Comparison of ENCODE assay signal across 15 mouse cellular contexts in genomic region chr11:73283926-73284325, GRCm38 (mm10). TPM values are rescaled to one million over a fixed set of nuclear protein-coding genes. Genes with fewer than 3 reads are reported as not detected.
DNase-seq lines count a peak whose midpoint lies in the region; ATAC-seq and TF ChIP-seq lines count a peak whose summit lies in the region.
"Had no signal": no experiment of that assay in that cellular context is flagged by ENCODE, and none has a peak within 500 bp of the region (broad histone marks: within the 10 kb centered on the region; RNA-seq: fewer than 3 reads in every experiment).

No protein-coding gene starts in this region.

- no peaks in the 10 kb centered on the region for H3K36me3 ChIP-seq in forebrain, embryonic 10.5 days (replicated peaks)
- no peaks in the 10 kb centered on the region for H3K36me3 ChIP-seq in forebrain, embryonic 15.5 days
- no peaks in the 10 kb centered on the region for H3K36me3 ChIP-seq in kidney, postnatal 0 days (ENCODE audit: insufficient read depth, low read length)
- H3K36me3 ChIP-seq in embryonic facial prominence, embryonic 10.5 days (replicated peaks), result no peaks in the 10 kb centered on the region
- H3K36me3 ChIP-seq in stomach, embryonic 14.5 days (ENCODE audit: control insufficient read depth, insufficient read depth, low read length), result no peaks in the 10 kb centered on the region
- H3K36me3 ChIP-seq: limb, embryonic 15.5 days had no signal

- H3K4me2 ChIP-seq in forebrain, embryonic 15.5 days (replicated peaks), result no peak overlapping the region
- no peak overlapping the region for H3K4me2 ChIP-seq in kidney, postnatal 0 days (ENCODE audit: low read length)
- no peak overlapping the region for H3K4me2 ChIP-seq in stomach, embryonic 14.5 days (replicated peaks; ENCODE audit: low read depth, low read length)
- H3K4me2 ChIP-seq: heart, embryonic 11.5 days; hindbrain, embryonic 14.5 days; limb, embryonic 15.5 days had no signal

- no peaks in the 10 kb centered on the region for H3K27me3 ChIP-seq in forebrain, embryonic 10.5 days (ENCODE audit: poor library complexity, severe bottlenecking)
- H3K27me3 ChIP-seq in forebrain, embryonic 15.5 days, result no peaks in the 10 kb centered on the region
- no peaks in the 10 kb centered on the region for H3K27me3 ChIP-seq in kidney, postnatal 0 days (ENCODE audit: insufficient read depth, low read length)
- no peaks in the 10 kb centered on the region for H3K27me3 ChIP-seq in embryonic facial prominence, embryonic 10.5 days (replicated peaks; ENCODE audit: low read depth, poor library complexity, severe bottlenecking)
- H3K27me3 ChIP-seq in stomach, embryonic 14.5 days (ENCODE audit: control insufficient read depth, insufficient read depth, low read length), result no peaks in the 10 kb centered on the region
- H3K27me3 ChIP-seq: limb, embryonic 15.5 days had no signal

- H3K4me1 ChIP-seq in forebrain, embryonic 10.5 days, result peaks cover 22% of the 10 kb centered on the region
- H3K4me1 ChIP-seq in forebrain, embryonic 15.5 days, result 0 out of 2 replicates have a peak, but pooled peaks cover 4% of the 10 kb centered on the region
- no peaks in the 10 kb centered on the region for H3K4me1 ChIP-seq in kidney, postnatal 0 days (replicated peaks; ENCODE audit: insufficient read depth, low read length)
- peaks cover 33% of the 10 kb centered on the region for H3K4me1 ChIP-seq in embryonic facial prominence, embryonic 10.5 days
- peaks cover 16% of the 10 kb centered on the region for H3K4me1 ChIP-seq in stomach, embryonic 14.5 days (ENCODE audit: control insufficient read depth, insufficient read depth, low read length)

- DNase-seq in forebrain, embryonic 10.5 days (ENCODE audit: extremely low spot score, low spot score), result no peak
- no peak for DNase-seq in kidney, postnatal 0 days (ENCODE audit: low spot score)
- DNase-seq in kidney, postnatal 10 days, result no peak
- DNase-seq in embryonic facial prominence, embryonic 10.5 days (ENCODE audit: low spot score), result no peak
- no peak for DNase-seq in embryo, embryonic 11 days
- DNase-seq: thymus, postnatal 4 days had no signal

- no peak for ATAC-seq in forebrain, embryonic 15.5 days (replicated peaks)
- ATAC-seq in kidney, postnatal 0 days (replicated peaks; ENCODE audit: low FRiP score, low read depth), result no peak
- no peak for ATAC-seq in stomach, embryonic 14.5 days (ENCODE audit: insufficient number of reproducible peaks, insufficient read depth, low FRiP score, low read depth)
- no peak for ATAC-seq in erythroblast, adult 5-6 weeks (replicated peaks; ENCODE audit: low FRiP score, poor library complexity, severe bottlenecking)

- TF ChIP-seq CTCF in kidney, postnatal 0 days (IDR thresholded peaks at IDR 0.05; ENCODE audit: low read depth), result no peak

- 44% methylated on average over 1 of the region's 1 CpGs for WGBS in forebrain, embryonic 10.5 days
- WGBS in forebrain, embryonic 15.5 days, result 56% methylated on average over 1 of the region's 1 CpGs
- 43% methylated on average over 1 of the region's 1 CpGs for WGBS in kidney, postnatal 0 days
- WGBS in embryonic facial prominence, embryonic 10.5 days, result 66% methylated on average over 1 of the region's 1 CpGs
- WGBS in stomach, embryonic 14.5 days, result 29% methylated on average over 1 of the region's 1 CpGs

- peak overlapping the region; percentile 48; the same call in 1 of the 2 replicates for H3K27ac ChIP-seq in forebrain, embryonic 10.5 days
- H3K27ac ChIP-seq in forebrain, embryonic 15.5 days (replicated peaks), result no peak overlapping the region
- peak overlapping the region; percentile 5; the same call in 1 of the 2 replicates for H3K27ac ChIP-seq in kidney, postnatal 0 days
- 0 out of 2 replicates have a peak overlapping the region, but pooled peaks have one; percentile 26 for H3K27ac ChIP-seq in embryonic facial prominence, embryonic 10.5 days (replicated peaks)
- peak overlapping the region; percentile 44; the same call in 1 of the 2 replicates for H3K27ac ChIP-seq in stomach, embryonic 14.5 days (ENCODE audit: low read length)
- H3K27ac ChIP-seq: hindbrain, embryonic 14.5 days; limb, embryonic 15.5 days had no signal

- no peak overlapping the region for H3K4me3 ChIP-seq in forebrain, embryonic 10.5 days
- no peak overlapping the region for H3K4me3 ChIP-seq in forebrain, embryonic 15.5 days
- H3K4me3 ChIP-seq in kidney, postnatal 0 days (replicated peaks; ENCODE audit: low read depth, low read length), result no peak overlapping the region
- H3K4me3 ChIP-seq in embryonic facial prominence, embryonic 10.5 days, result no peak overlapping the region
- no peak overlapping the region for H3K4me3 ChIP-seq in stomach, embryonic 14.5 days (ENCODE audit: low read depth, low read length)
- H3K4me3 ChIP-seq: limb, embryonic 15.5 days had no signal

- no peak overlapping the region for H3K9ac ChIP-seq in forebrain, embryonic 15.5 days (replicated peaks)
- no peak overlapping the region for H3K9ac ChIP-seq in kidney, postnatal 0 days (ENCODE audit: low read depth, low read length)
- H3K9ac ChIP-seq in stomach, embryonic 14.5 days (replicated peaks; ENCODE audit: low read depth, low read length), result 0 out of 2 replicates have a peak overlapping the region, but pooled peaks have one; percentile 21
- H3K9ac ChIP-seq: hindbrain, embryonic 14.5 days; limb, embryonic 15.5 days had no signal

- H3K9me3 ChIP-seq in forebrain, embryonic 10.5 days, result no peaks in the 10 kb centered on the region
- no peaks in the 10 kb centered on the region for H3K9me3 ChIP-seq in forebrain, embryonic 15.5 days
- no peaks in the 10 kb centered on the region for H3K9me3 ChIP-seq in kidney, postnatal 0 days (replicated peaks; ENCODE audit: low read length)
- H3K9me3 ChIP-seq in embryonic facial prominence, embryonic 10.5 days, result no peaks in the 10 kb centered on the region
- H3K9me3 ChIP-seq in stomach, embryonic 14.5 days (ENCODE audit: control insufficient read depth, low read depth, low read length), result no peaks in the 10 kb centered on the region
- H3K9me3 ChIP-seq: limb, embryonic 15.5 days had no signal

RNA-seq across cellular contexts. Expression of gene Trpv3, which starts 16.7 kb away (rescaled TPM):
- 0.02 TPM in 1 of 2 replicates, not detected in the other for polyA plus RNA-seq in forebrain, embryonic 10.5 days (2016; fragmentation: Nextera tagmentation; extraction: Ambion mirVana)
- 0.06 and 0.09 TPM in 2 replicates for polyA plus RNA-seq in forebrain, embryonic 15.5 days (2015; fragmentation: Nextera tagmentation; extraction: Ambion mirVana)
- polyA plus RNA-seq in kidney, postnatal 0 days (2015; fragmentation: Nextera tagmentation; extraction: Ambion mirVana), result 0.16 and 0.19 TPM in 2 replicates
- polyA plus RNA-seq in embryonic facial prominence, embryonic 10.5 days (2016; fragmentation: Nextera tagmentation; extraction: Ambion mirVana), result 0.04 TPM in 1 of 2 replicates, not detected in the other
- polyA plus RNA-seq in stomach, embryonic 14.5 days (2014; fragmentation: Nextera tagmentation; extraction: Ambion mirVana), result 0.12 and 0.42 TPM in 2 replicates
- not detected in 2 replicates for total RNA-seq in erythroblast, adult 5-6 weeks (2015; ENCODE audit: low replicate concordance)
- total RNA-seq in erythroblast, adult 5-6 weeks (2017; ENCODE audit: low replicate concordance), result not detected in 2 replicates
- total RNA-seq: megakaryocyte progenitor cell, adult 5-6 weeks had no signal

RNA-seq across cellular contexts. Expression of gene Aspa, which starts 45.5 kb away (rescaled TPM):
- 0.12 and 0.14 TPM in 2 replicates for polyA plus RNA-seq in forebrain, embryonic 10.5 days (2016; fragmentation: Nextera tagmentation; extraction: Ambion mirVana)
- 0.54 and 0.57 TPM in 2 replicates for polyA plus RNA-seq in forebrain, embryonic 15.5 days (2015; fragmentation: Nextera tagmentation; extraction: Ambion mirVana)
- polyA plus RNA-seq in kidney, postnatal 0 days (2015; fragmentation: Nextera tagmentation; extraction: Ambion mirVana), result 62.8 and 68.6 TPM in 2 replicates
- 0.10 and 0.39 TPM in 2 replicates for polyA plus RNA-seq in embryonic facial prominence, embryonic 10.5 days (2016; fragmentation: Nextera tagmentation; extraction: Ambion mirVana)
- 3.7 and 4.1 TPM in 2 replicates for polyA plus RNA-seq in stomach, embryonic 14.5 days (2014; fragmentation: Nextera tagmentation; extraction: Ambion mirVana)
- 1.3 TPM in 1 of 2 replicates, not detected in the other for total RNA-seq in erythroblast, adult 5-6 weeks (2015; ENCODE audit: low replicate concordance)
- total RNA-seq in erythroblast, adult 5-6 weeks (2017; ENCODE audit: low replicate concordance), result not detected in 2 replicates
- total RNA-seq: megakaryocyte progenitor cell, adult 5-6 weeks had no signal

RNA-seq across cellular contexts. Expression of gene Gm49340, which starts 45.6 kb away (rescaled TPM):
- not detected in 2 replicates for polyA plus RNA-seq in forebrain, embryonic 10.5 days (2016; fragmentation: Nextera tagmentation; extraction: Ambion mirVana)
- polyA plus RNA-seq in forebrain, embryonic 15.5 days (2015; fragmentation: Nextera tagmentation; extraction: Ambion mirVana), result not detected in 2 replicates
- polyA plus RNA-seq in kidney, postnatal 0 days (2015; fragmentation: Nextera tagmentation; extraction: Ambion mirVana), result not detected in 2 replicates
- not detected in 2 replicates for polyA plus RNA-seq in embryonic facial prominence, embryonic 10.5 days (2016; fragmentation: Nextera tagmentation; extraction: Ambion mirVana)
- not detected in 2 replicates for polyA plus RNA-seq in stomach, embryonic 14.5 days (2014; fragmentation: Nextera tagmentation; extraction: Ambion mirVana)
- total RNA-seq in erythroblast, adult 5-6 weeks (2015; ENCODE audit: low replicate concordance), result not detected in 2 replicates
- total RNA-seq in erythroblast, adult 5-6 weeks (2017; ENCODE audit: low replicate concordance), result not detected in 2 replicates
- total RNA-seq: adrenal gland, postnatal 4 days; left cerebral cortex, adult 18-20 months; megakaryocyte progenitor cell, adult 5-6 weeks had no signal
- polyA plus RNA-seq: heart, embryonic 11.5 days; hindbrain, embryonic 14.5 days; limb, embryonic 15.5 days had no signal

RNA-seq across cellular contexts. Expression of gene Spata22, which starts 45.6 kb away (rescaled TPM):
- polyA plus RNA-seq in forebrain, embryonic 10.5 days (2016; fragmentation: Nextera tagmentation; extraction: Ambion mirVana), result not detected in 2 replicates
- polyA plus RNA-seq in forebrain, embryonic 15.5 days (2015; fragmentation: Nextera tagmentation; extraction: Ambion mirVana), result not detected in 2 replicates
- 0.26 and 0.28 TPM in 2 replicates for polyA plus RNA-seq in kidney, postnatal 0 days (2015; fragmentation: Nextera tagmentation; extraction: Ambion mirVana)
- polyA plus RNA-seq in embryonic facial prominence, embryonic 10.5 days (2016; fragmentation: Nextera tagmentation; extraction: Ambion mirVana), result not detected in 2 replicates
- not detected in 2 replicates for polyA plus RNA-seq in stomach, embryonic 14.5 days (2014; fragmentation: Nextera tagmentation; extraction: Ambion mirVana)
- total RNA-seq in erythroblast, adult 5-6 weeks (2015; ENCODE audit: low replicate concordance), result not detected in 2 replicates
- not detected in 2 replicates for total RNA-seq in erythroblast, adult 5-6 weeks (2017; ENCODE audit: low replicate concordance)
- total RNA-seq: left cerebral cortex, adult 18-20 months; megakaryocyte progenitor cell, adult 5-6 weeks had no signal
- polyA plus RNA-seq: heart, embryonic 11.5 days; hindbrain, embryonic 14.5 days; limb, embryonic 15.5 days had no signal

RNA-seq across cellular contexts. Expression of gene Trpv1, which starts 49.8 kb away (rescaled TPM):
- polyA plus RNA-seq in forebrain, embryonic 10.5 days (2016; fragmentation: Nextera tagmentation; extraction: Ambion mirVana), result not detected in 2 replicates
- polyA plus RNA-seq in forebrain, embryonic 15.5 days (2015; fragmentation: Nextera tagmentation; extraction: Ambion mirVana), result 0.14 TPM in 1 of 2 replicates, not detected in the other
- polyA plus RNA-seq in kidney, postnatal 0 days (2015; fragmentation: Nextera tagmentation; extraction: Ambion mirVana), result not detected in 2 replicates
- 0.10 TPM in 1 of 2 replicates, not detected in the other for polyA plus RNA-seq in embryonic facial prominence, embryonic 10.5 days (2016; fragmentation: Nextera tagmentation; extraction: Ambion mirVana)
- polyA plus RNA-seq in stomach, embryonic 14.5 days (2014; fragmentation: Nextera tagmentation; extraction: Ambion mirVana), result 0.13 TPM in 1 of 2 replicates, not detected in the other
- not detected in 2 replicates for total RNA-seq in erythroblast, adult 5-6 weeks (2015; ENCODE audit: low replicate concordance)
- not detected in 2 replicates for total RNA-seq in erythroblast, adult 5-6 weeks (2017; ENCODE audit: low replicate concordance)
- total RNA-seq: megakaryocyte progenitor cell, adult 5-6 weeks had no signal

Comparison
In these comparisons a context has a peak if more than half of its experiments do, and no peak if none do; other contexts are left out.
1. RNA of gene Aspa, which starts 45.5 kb away (polyA plus RNA-seq): 62.8 to 68.6 TPM in kidney, postnatal 0 days; 3.7 to 4.1 TPM in stomach, embryonic 14.5 days, 0.54 to 0.57 TPM in forebrain, embryonic 15.5 days, 0.12 to 0.14 TPM in forebrain, embryonic 10.5 days and 0.10 to 0.39 TPM in embryonic facial prominence, embryonic 10.5 days; every median in the first group is over 10 times any median in the second.